Mouse (Mus musculus) heart, postnatal 0 days (tissue): ENCODE data around the gene Acaca.

Experiments used
- CTCF ChIP-seq: IDR thresholded peaks from 2 replicates; pipeline ENCODE4 v1.5.1; 2016; ENCODE audit warnings: antibody characterized with exemption, control low read depth, low read depth
- EP300 ChIP-seq: IDR thresholded peaks from 2 replicates; pipeline ENCODE4 v1.6.1; 2016; ENCODE audit warnings: antibody characterized with exemption, low read depth

DNA sequence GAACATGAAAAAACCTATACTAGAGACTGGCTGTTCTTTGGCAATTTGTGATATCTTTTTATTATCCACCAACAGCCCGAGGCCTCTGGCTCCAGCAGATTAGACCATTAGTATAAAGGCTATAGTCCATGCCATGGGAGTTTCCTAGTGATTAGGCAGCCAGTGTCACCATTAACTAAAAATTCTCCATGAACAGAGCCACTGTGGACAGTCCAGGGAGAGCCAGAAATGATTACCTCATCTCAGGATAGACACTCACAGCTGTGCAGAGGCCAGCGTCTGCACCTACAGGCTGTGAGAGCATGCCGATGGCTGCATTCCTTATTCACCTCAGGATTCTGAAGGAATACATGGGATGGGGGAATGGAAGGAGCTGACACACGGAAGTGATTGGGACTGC lies 243.7 kb downstream of the Acaca start:
- TF ChIP-seq CTCF (no peak), EP300 (no peak)
